Mouse (Mus musculus) bone marrow, adult 2 months (tissue): ENCODE results near the gene Pou6f1.

Source experiments
- CTCF ChIP-seq: fragments of 200-500 bp; IDR thresholded peaks from 2 replicates; pipeline ENCODE4 v1.5.1; 2011; ENCODE audit warnings: low read length, control low read depth; ENCODE audit not compliant: control insufficient read depth, insufficient read depth
- POLR2A ChIP-seq: fragments of 200-500 bp; IDR thresholded peaks from 2 replicates; pipeline ENCODE4 v1.6.1; 2011; ENCODE audit warnings: low read depth, mild to moderate bottlenecking, control low read depth, low read length, borderline replicate concordance; ENCODE audit not compliant: control insufficient read depth

GRCm38 (mm10) chr15:100614218-100614995 is 14.6 kb upstream of the Pou6f1 start:
- TF ChIP-seq CTCF = no peak
- no peak for TF ChIP-seq POLR2A
